Mouse (Mus musculus): Measurements from ENCODE around the gene Atl3. TPM values are rescaled to one million over a fixed set of nuclear protein-coding genes. Genes with fewer than 3 reads are reported as not detected.
A peak's percentile ranks its signal among the peaks of the same experiment; 100 is the strongest.

Gene Atl3
- total and polyA plus RNA-seq, 2 experiments from 2014 or later = 6.3 to 17.1 TPM

DNA sequence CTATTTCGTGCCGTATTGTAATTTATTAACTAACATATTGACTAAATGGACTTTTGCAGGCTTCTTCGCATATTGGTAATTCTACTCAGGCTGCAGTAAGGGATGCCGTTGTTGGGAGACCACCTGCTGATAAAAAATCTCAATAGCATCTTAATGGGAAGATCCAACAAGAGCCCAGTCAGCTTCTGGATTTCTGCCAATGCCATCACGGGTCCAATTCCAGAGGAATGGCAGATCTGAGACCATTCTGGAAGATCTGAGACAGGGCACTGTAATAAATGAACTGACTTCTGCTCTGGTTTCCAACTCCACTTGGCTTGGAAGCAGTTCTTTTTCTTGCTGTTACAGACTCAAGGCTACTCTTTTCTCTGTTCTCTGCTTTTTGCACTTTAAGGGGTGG is 40.1 kb downstream of the Atl3 start:
- DNase-seq (ENCODE audit: low spot score) (no peak), ATAC-seq (ENCODE audit: insufficient read depth, low read depth) (no peak)
- Histone ChIP-seq H3K9me3 (replicated peaks; ENCODE audit: control insufficient read depth, low read length) (no peaks in the 10 kb centered on the region), H3K4me2 (ENCODE audit: low read depth, low read length) (no peak overlapping the region), H3K9ac (replicated peaks; ENCODE audit: low read depth, low read length) (no peak overlapping the region), H3K4me3 (ENCODE audit: low read depth, low read length) (no peak overlapping the region), H3K4me1 (ENCODE audit: control insufficient read depth, insufficient read depth) (no peaks in the 10 kb centered on the region), H3K36me3 (replicated peaks; ENCODE audit: control insufficient read depth, insufficient read depth, low read length) (peaks cover 48% of the 10 kb centered on the region), H3K27ac (ENCODE audit: low read depth) (no peak overlapping the region), H3K27me3 (ENCODE audit: control insufficient read depth, insufficient read depth, low read length) (no peaks in the 10 kb centered on the region)
- WGBS = 86% methylated on average over 5 of the region's 5 CpGs
- TF ChIP-seq EP300 (IDR thresholded peaks at IDR 0.05; ENCODE audit: low read depth) (no peak), CTCF (IDR thresholded peaks at IDR 0.05; ENCODE audit: low read depth) (no peak)

DNA sequence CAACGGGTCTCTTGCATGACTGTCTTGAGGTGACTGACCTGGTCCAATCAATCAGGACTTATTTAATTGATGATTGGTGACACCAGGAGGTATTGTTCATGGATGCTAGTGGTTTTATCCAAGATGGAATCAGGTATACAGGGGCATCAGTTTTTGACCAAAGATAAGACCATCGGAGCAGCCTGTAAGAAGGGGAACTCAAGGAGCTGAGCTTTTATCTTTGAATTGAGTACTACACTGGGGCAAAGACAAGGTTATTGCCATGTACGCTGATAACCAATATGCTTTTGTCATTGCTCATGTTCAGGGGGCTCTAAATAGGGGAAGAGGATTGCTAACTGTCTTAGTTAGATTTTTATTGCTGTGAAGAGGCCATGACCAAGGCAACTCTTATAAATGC is 55.1 kb downstream of the Atl3 start:
- Histone ChIP-seq H3K27ac (ENCODE audit: low read depth) (no peak overlapping the region), H3K36me3 (replicated peaks; ENCODE audit: control insufficient read depth, insufficient read depth, low read length) (no peaks in the 10 kb centered on the region), H3K4me3 (ENCODE audit: low read depth, low read length) (no peak overlapping the region), H3K27me3 (ENCODE audit: control insufficient read depth, insufficient read depth, low read length) (no peaks in the 10 kb centered on the region), H3K4me2 (ENCODE audit: low read depth, low read length) (no peak overlapping the region), H3K9ac (replicated peaks; ENCODE audit: low read depth, low read length) (no peak overlapping the region), H3K4me1 (ENCODE audit: control insufficient read depth, insufficient read depth) (peaks cover 17% of the 10 kb centered on the region), H3K9me3 (replicated peaks; ENCODE audit: control insufficient read depth, low read length) (0 out of 2 replicates have a peak, but pooled peaks cover 1% of the 10 kb centered on the region)
- DNase-seq (ENCODE audit: low spot score) (no peak), ATAC-seq (ENCODE audit: insufficient read depth, low read depth) (no peak)
- WGBS = 84% methylated on average over 3 of the region's 3 CpGs
- TF ChIP-seq EP300 (IDR thresholded peaks at IDR 0.05; ENCODE audit: low read depth) = no peak
- no peak for TF ChIP-seq CTCF (IDR thresholded peaks at IDR 0.05; ENCODE audit: low read depth)

DNA sequence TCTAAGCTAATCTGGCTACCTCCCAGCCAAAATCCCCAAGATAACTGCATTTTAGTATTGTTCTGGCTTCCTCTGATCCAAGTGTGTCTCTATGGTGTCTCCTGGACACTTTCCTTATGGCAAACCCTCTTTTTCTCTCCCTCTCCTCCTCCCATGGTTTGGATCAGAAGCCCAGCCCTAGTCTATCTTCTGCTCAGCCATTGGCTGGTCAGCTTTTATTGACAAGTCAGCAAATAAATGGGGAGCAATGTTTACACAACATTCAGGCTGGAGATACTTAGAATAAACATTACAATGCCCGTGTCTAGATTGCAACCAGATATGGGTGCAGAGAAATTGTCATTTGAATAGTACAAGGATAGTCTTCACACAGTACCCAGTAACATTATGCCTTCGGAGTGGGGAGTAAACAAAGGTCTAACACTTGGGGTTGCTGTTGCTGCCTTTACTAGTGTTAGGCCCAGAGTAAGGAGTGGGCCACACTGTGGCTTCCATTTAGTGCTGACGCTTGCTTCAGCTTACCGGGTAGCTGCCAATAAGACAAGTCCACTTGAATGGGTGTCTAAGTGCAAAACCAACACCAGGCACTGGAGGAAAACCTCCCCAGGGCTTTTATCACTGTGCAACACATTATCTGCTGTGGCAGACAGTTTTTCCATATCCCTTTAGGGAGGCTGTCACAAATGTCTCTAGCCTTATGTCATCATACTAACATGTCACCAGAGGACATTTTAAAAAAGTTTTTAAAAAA is 57.9 kb downstream of the Atl3 start:
- Histone ChIP-seq H3K9me3 (replicated peaks; ENCODE audit: control insufficient read depth, low read length) (no peaks in the 10 kb centered on the region), H3K4me2 (ENCODE audit: low read depth, low read length) (no peak overlapping the region), H3K4me3 (ENCODE audit: low read depth, low read length) (no peak overlapping the region), H3K4me1 (ENCODE audit: control insufficient read depth, insufficient read depth) (peaks cover 18% of the 10 kb centered on the region), H3K36me3 (replicated peaks; ENCODE audit: control insufficient read depth, insufficient read depth, low read length) (no peaks in the 10 kb centered on the region), H3K9ac (replicated peaks; ENCODE audit: low read depth, low read length) (no peak overlapping the region), H3K27ac (ENCODE audit: low read depth) (peak overlapping the region; percentile 76), H3K27me3 (ENCODE audit: control insufficient read depth, insufficient read depth, low read length) (no peaks in the 10 kb centered on the region)
- ATAC-seq (ENCODE audit: insufficient read depth, low read depth) (peak; percentile 82), DNase-seq (ENCODE audit: low spot score) (peak; percentile 37)
- WGBS = 32% methylated on average over 4 of the region's 4 CpGs
- no peak for TF ChIP-seq CTCF (IDR thresholded peaks at IDR 0.05; ENCODE audit: low read depth)
- 0 out of 2 replicates have a peak, but pooled peaks have one; percentile 31 for TF ChIP-seq EP300 (IDR thresholded peaks at IDR 0.05; ENCODE audit: low read depth)

DNA sequence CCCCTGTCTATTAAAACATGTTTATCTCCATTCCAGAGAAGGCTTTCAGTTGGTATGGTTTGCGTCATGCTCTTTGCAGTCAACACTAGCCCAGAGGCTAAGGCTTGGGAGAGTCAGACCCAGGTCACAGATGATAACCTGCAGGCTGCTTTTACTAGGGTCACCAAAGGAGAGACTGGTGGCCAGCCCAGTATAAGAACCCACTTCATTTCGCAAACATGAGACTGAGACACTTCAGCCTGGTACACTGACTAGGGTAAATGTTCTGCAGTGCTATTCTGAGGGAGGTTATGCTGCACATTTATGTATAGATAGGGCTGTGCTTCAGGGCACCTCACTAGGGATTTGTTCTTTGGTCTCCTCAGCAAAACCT is 58.4 kb downstream of the Atl3 start:
- DNase-seq (ENCODE audit: low spot score) (no peak), ATAC-seq (ENCODE audit: insufficient read depth, low read depth) (peak; percentile 47)
- no peak overlapping the region for H3K9ac ChIP-seq (replicated peaks; ENCODE audit: low read depth, low read length)
- no peak overlapping the region for H3K4me3 ChIP-seq (ENCODE audit: low read depth, low read length)
- no peaks in the 10 kb centered on the region for H3K9me3 ChIP-seq (replicated peaks; ENCODE audit: control insufficient read depth, low read length)
- no peaks in the 10 kb centered on the region for H3K36me3 ChIP-seq (replicated peaks; ENCODE audit: control insufficient read depth, insufficient read depth, low read length)
- no peaks in the 10 kb centered on the region for H3K27me3 ChIP-seq (ENCODE audit: control insufficient read depth, insufficient read depth, low read length)
- TF ChIP-seq CTCF (IDR thresholded peaks at IDR 0.05; ENCODE audit: low read depth) = no peak
- no peak for TF ChIP-seq EP300 (IDR thresholded peaks at IDR 0.05; ENCODE audit: low read depth)
- 23% methylated on average over 2 of the region's 2 CpGs for WGBS
- peak overlapping the region; percentile 76 for H3K27ac ChIP-seq (ENCODE audit: low read depth)
- H3K4me2 ChIP-seq (ENCODE audit: low read depth, low read length) = no peak overlapping the region
- H3K4me1 ChIP-seq (ENCODE audit: control insufficient read depth, insufficient read depth) = peaks cover 20% of the 10 kb centered on the region

DNA sequence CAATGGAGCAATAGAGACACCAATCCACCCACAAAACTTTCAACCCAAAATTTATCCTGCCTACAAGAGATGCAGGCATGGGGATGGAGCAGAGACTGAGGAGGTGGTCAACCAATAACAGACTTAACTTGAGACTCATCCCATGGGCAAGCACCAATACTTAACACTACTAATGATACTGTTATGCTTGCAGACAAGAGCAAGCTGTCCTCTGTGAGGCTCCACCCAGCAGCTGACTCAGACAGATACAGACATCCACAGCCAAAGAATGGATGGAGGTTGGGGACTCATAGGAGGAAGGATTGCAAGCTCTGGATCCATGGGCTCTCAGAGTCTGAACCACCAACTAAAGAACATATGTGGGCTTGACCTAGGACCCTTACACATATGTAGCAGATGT is 59.6 kb downstream of the Atl3 start:
- Histone ChIP-seq H3K4me1 (ENCODE audit: control insufficient read depth, insufficient read depth) (peaks cover 18% of the 10 kb centered on the region), H3K27ac (ENCODE audit: low read depth) (no peak overlapping the region), H3K4me2 (ENCODE audit: low read depth, low read length) (no peak overlapping the region), H3K9ac (replicated peaks; ENCODE audit: low read depth, low read length) (no peak overlapping the region), H3K4me3 (ENCODE audit: low read depth, low read length) (no peak overlapping the region), H3K27me3 (ENCODE audit: control insufficient read depth, insufficient read depth, low read length) (no peaks in the 10 kb centered on the region), H3K9me3 (replicated peaks; ENCODE audit: control insufficient read depth, low read length) (no peaks in the 10 kb centered on the region), H3K36me3 (replicated peaks; ENCODE audit: control insufficient read depth, insufficient read depth, low read length) (no peaks in the 10 kb centered on the region)
- ATAC-seq (ENCODE audit: insufficient read depth, low read depth) (no peak), DNase-seq (ENCODE audit: low spot score) (no peak)
- no peak for TF ChIP-seq EP300 (IDR thresholded peaks at IDR 0.05; ENCODE audit: low read depth)

DNA sequence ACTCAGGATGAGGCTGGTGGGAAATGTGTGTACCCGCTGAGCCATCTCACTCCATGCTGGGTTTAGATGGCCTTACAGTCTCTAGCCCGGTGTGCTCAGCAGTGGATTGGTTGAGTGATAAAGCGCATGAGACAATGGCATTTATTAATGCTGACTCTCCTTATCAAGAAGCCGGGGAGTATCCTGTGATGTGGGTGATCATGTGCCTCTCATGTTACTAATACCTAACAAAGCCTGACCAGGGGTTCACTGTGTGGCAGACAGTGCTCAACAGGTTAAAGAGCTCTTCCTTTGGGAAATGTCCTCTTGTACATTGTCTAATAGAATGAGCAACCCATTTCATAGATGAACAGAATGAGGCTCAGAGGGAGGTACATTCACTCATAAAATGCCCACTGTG is 61.0 kb downstream of the Atl3 start:
- Histone ChIP-seq H3K4me1 (ENCODE audit: control insufficient read depth, insufficient read depth) (peaks cover 20% of the 10 kb centered on the region), H3K4me2 (ENCODE audit: low read depth, low read length) (no peak overlapping the region), H3K9ac (replicated peaks; ENCODE audit: low read depth, low read length) (no peak overlapping the region), H3K4me3 (ENCODE audit: low read depth, low read length) (no peak overlapping the region), H3K36me3 (replicated peaks; ENCODE audit: control insufficient read depth, insufficient read depth, low read length) (no peaks in the 10 kb centered on the region), H3K27me3 (ENCODE audit: control insufficient read depth, insufficient read depth, low read length) (no peaks in the 10 kb centered on the region), H3K9me3 (replicated peaks; ENCODE audit: control insufficient read depth, low read length) (no peaks in the 10 kb centered on the region), H3K27ac (ENCODE audit: low read depth) (no peak overlapping the region)
- 63% methylated on average over 4 of the region's 4 CpGs for WGBS
- ATAC-seq (ENCODE audit: insufficient read depth, low read depth) (no peak), DNase-seq (ENCODE audit: low spot score) (no peak)
- no peak for TF ChIP-seq EP300 (IDR thresholded peaks at IDR 0.05; ENCODE audit: low read depth)
- no peak for TF ChIP-seq CTCF (IDR thresholded peaks at IDR 0.05; ENCODE audit: low read depth)

All from heart, postnatal 0 days (tissue).